Mouse (Mus musculus): Measurements from ENCODE around the gene Gzmm.

DNA sequence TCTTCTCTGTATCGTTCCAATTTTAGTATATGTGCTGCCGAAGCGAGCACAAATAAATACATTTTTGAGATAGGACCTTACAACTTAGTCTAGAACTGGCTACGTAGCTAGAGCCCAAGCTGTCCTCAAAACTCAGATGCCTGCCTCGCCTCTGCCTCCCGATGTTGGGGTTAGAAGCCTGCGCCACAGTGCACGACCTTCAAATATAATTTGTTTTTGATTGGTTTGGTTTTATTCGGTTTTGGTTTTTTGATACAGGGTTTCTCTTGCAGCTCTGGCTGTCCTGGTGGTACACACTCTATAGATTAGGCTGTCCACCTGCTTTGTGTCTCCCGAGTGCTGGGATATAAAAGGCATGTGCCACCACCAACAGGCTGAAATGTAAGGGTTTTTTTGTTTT is 14.7 kb downstream of the Gzmm start:
- TF ChIP-seq CTCF (conservative IDR thresholded peaks at IDR 0.05; ENCODE audit: low read length) (no peak), POU5F1 (IDR thresholded peaks at IDR 0.05; ENCODE audit: borderline replicate concordance, low read length) (no peak), NANOG (IDR thresholded peaks at IDR 0.05; ENCODE audit: borderline replicate concordance, low read length) (no peak)
